Mouse (Mus musculus) forebrain, embryonic 15.5 days (tissue): ENCODE results near the gene Apopt1. TPM values are rescaled to one million over a fixed set of nuclear protein-coding genes. Genes with fewer than 3 reads are reported as not detected.

Experiments used
- ATAC-seq: fragments of 200-750 bp; cut with Nextera tagmentation; replicated peaks from 2 replicates; pipeline ENCODE4 v1.8.0; 2017; ENCODE audit warnings: mild to moderate bottlenecking, moderate TSS enrichment, moderate library complexity
- H3K27ac ChIP-seq: fragments of 300-500 bp; sonication (generic); replicated peaks from 2 replicates; pipeline ENCODE4 v1.5.1; 2015; ENCODE audit warnings: mild to moderate bottlenecking, inconsistent platforms
- H3K27me3 ChIP-seq: fragments of 300-500 bp; sonication (generic); 2 replicates; pipeline ENCODE4 v1.6.1; 2015; ENCODE audit warnings: inconsistent platforms
- H3K36me3 ChIP-seq: fragments of 300-500 bp; sonication (generic); 2 replicates; pipeline ENCODE4 v1.6.1; 2015; ENCODE audit warnings: mild to moderate bottlenecking, inconsistent platforms
- H3K4me1 ChIP-seq: fragments of 300-500 bp; sonication (generic); 2 replicates; pipeline ENCODE4 v1.6.1; 2015; ENCODE audit warnings: inconsistent platforms
- H3K4me2 ChIP-seq: fragments of 300-500 bp; sonication (generic); replicated peaks from 2 replicates; pipeline ENCODE4 v1.6.1; 2015; ENCODE audit warnings: mild to moderate bottlenecking, inconsistent platforms
- H3K4me3 ChIP-seq: fragments of 300-500 bp; sonication (generic); 2 replicates; pipeline ENCODE4 v1.5.1; 2015; ENCODE audit warnings: mild to moderate bottlenecking, inconsistent platforms
- H3K9ac ChIP-seq: fragments of 300-500 bp; sonication (generic); replicated peaks from 2 replicates; pipeline ENCODE4 v1.6.1; 2015; ENCODE audit warnings: mild to moderate bottlenecking, inconsistent platforms
- H3K9me3 ChIP-seq: fragments of 300-500 bp; sonication (generic); 2 replicates; pipeline ENCODE4 v1.6.1; 2016; ENCODE audit warnings: inconsistent platforms
- WGBS: fragments of 180-500 bp; shearing (Covaris S2); methylation state at CpG from one replicate; pipeline ENCODE4 v1.1.7; 2015; ENCODE audit warnings: mixed read lengths; 5-methylcytosine and 5-hydroxymethylcytosine counted together
- polyA plus RNA-seq: library from polyadenylated mRNA; unstranded; fragments of >200 nt; fragmentation: Nextera tagmentation; extraction: Ambion mirVana; gene quantifications from 2 replicates; pipeline ENCODE4 v1.2.1, GENCODE M21; 2015

The Apopt1 gene
- polyA plus RNA-seq, 1 experiment from 2014 or later = 48.2 TPM

- no peak overlapping the region for H3K9ac ChIP-seq
- no peak overlapping the region for H3K4me3 ChIP-seq
- ATAC-seq = no peak
- peaks cover 26% of the 10 kb centered on the region for H3K4me1 ChIP-seq
- no peaks in the 10 kb centered on the region for H3K9me3 ChIP-seq
- no peak overlapping the region for H3K4me2 ChIP-seq
- no peaks in the 10 kb centered on the region for H3K27me3 ChIP-seq
- no peak overlapping the region for H3K27ac ChIP-seq
- no peaks in the 10 kb centered on the region for H3K36me3 ChIP-seq
- 73% methylated on average over 4 of the region's 4 CpGs for WGBS
These were observed 43.1 kb downstream of the Apopt1 start for GRCm38 (mm10) chr12:111756082-111756697.

- no peaks in the 10 kb centered on the region for H3K27me3 ChIP-seq
- H3K36me3 ChIP-seq = no peaks in the 10 kb centered on the region
- ATAC-seq = no peak
- peaks cover 30% of the 10 kb centered on the region for H3K4me1 ChIP-seq
- no peak overlapping the region for H3K4me2 ChIP-seq
- no peak overlapping the region for H3K4me3 ChIP-seq
- no peak overlapping the region for H3K9ac ChIP-seq
- no peak overlapping the region for H3K27ac ChIP-seq
- no peaks in the 10 kb centered on the region for H3K9me3 ChIP-seq
- 39% methylated on average over 5 of the region's 5 CpGs for WGBS
These were observed 43.6 kb downstream of the Apopt1 start for GRCm38 (mm10) chr12:111756698-111757082.

- H3K9ac ChIP-seq = peak overlapping the region; percentile 92
- 46% methylated on average over 10 of the region's 10 CpGs for WGBS
- H3K4me1 ChIP-seq = peaks cover 37% of the 10 kb centered on the region
- ATAC-seq = no peak; the same call in 1 of the 2 replicates
- no peaks in the 10 kb centered on the region for H3K36me3 ChIP-seq
- peak overlapping the region; percentile 95 for H3K27ac ChIP-seq
- no peaks in the 10 kb centered on the region for H3K27me3 ChIP-seq
- peak overlapping the region; percentile 96 for H3K4me2 ChIP-seq
- H3K9me3 ChIP-seq = no peaks in the 10 kb centered on the region
- peak overlapping the region; percentile 90 for H3K4me3 ChIP-seq
These were observed 44.7 kb downstream of the Apopt1 start for GRCm38 (mm10) chr12:111757561-111758325.

GRCm38 (mm10) chr12:111758381-111759175 lies 45.5 kb downstream of the Apopt1 start, which contains the start of gene Klc1:
Gene Klc1, plus strand, starts transcription at chr12:111758849.
- Histone ChIP-seq H3K9me3 (no peaks in the 10 kb centered on the region), H3K4me3 (peak within 1 kb of the TSS; percentile 90), H3K9ac (peak within 1 kb of the TSS; percentile 92), H3K4me2 (peak within 1 kb of the TSS; percentile 96), H3K36me3 (no peaks in the 10 kb centered on the region), H3K27ac (peak within 1 kb of the TSS; percentile 95), H3K27me3 (no peaks in the 10 kb centered on the region), H3K4me1 (peaks cover 37% of the 10 kb centered on the region)
- peak; percentile 79 for ATAC-seq
- WGBS = under 1% methylated on average over 77 of the region's 85 CpGs

- Histone ChIP-seq H3K27ac (peak overlapping the region; percentile 95), H3K36me3 (no peaks in the 10 kb centered on the region), H3K9ac (peak overlapping the region; percentile 92), H3K4me2 (peak overlapping the region; percentile 96), H3K4me1 (peaks cover 37% of the 10 kb centered on the region), H3K4me3 (peak overlapping the region; percentile 90), H3K27me3 (no peaks in the 10 kb centered on the region), H3K9me3 (no peaks in the 10 kb centered on the region)
- peak; percentile 67 for ATAC-seq
- WGBS = under 1% methylated on average over 35 of the region's 35 CpGs
These were observed 46.4 kb downstream of the Apopt1 start for GRCm38 (mm10) chr12:111759176-111760061.

- peak overlapping the region; percentile 90 for H3K4me3 ChIP-seq
- peak overlapping the region; percentile 96 for H3K4me2 ChIP-seq
- peaks cover 40% of the 10 kb centered on the region for H3K4me1 ChIP-seq
- H3K27ac ChIP-seq = no peak overlapping the region
- peak overlapping the region; percentile 92 for H3K9ac ChIP-seq
- no peaks in the 10 kb centered on the region for H3K36me3 ChIP-seq
- H3K9me3 ChIP-seq = no peaks in the 10 kb centered on the region
- 71% methylated on average over 7 of the region's 7 CpGs for WGBS
- ATAC-seq = no peak
- no peaks in the 10 kb centered on the region for H3K27me3 ChIP-seq
These were observed 47.3 kb downstream of the Apopt1 start for GRCm38 (mm10) chr12:111760306-111760908.

GRCm38 (mm10) chr12:111762620-111763280 lies 49.7 kb downstream of the Apopt1 start:
- no peak for ATAC-seq
- no peaks in the 10 kb centered on the region for H3K27me3 ChIP-seq
- H3K27ac ChIP-seq = no peak overlapping the region
- 92% methylated on average over 13 of the region's 13 CpGs for WGBS
- peaks cover 56% of the 10 kb centered on the region for H3K4me1 ChIP-seq
- no peak overlapping the region for H3K4me2 ChIP-seq
- H3K36me3 ChIP-seq = no peaks in the 10 kb centered on the region
- H3K9ac ChIP-seq = no peak overlapping the region
- no peak overlapping the region for H3K4me3 ChIP-seq
- H3K9me3 ChIP-seq = no peaks in the 10 kb centered on the region

- no peak overlapping the region for H3K27ac ChIP-seq
- H3K4me2 ChIP-seq = 0 out of 2 replicates have a peak overlapping the region, but pooled peaks have one; percentile 4
- no peaks in the 10 kb centered on the region for H3K36me3 ChIP-seq
- no peak overlapping the region for H3K4me3 ChIP-seq
- H3K9me3 ChIP-seq = no peaks in the 10 kb centered on the region
- ATAC-seq = no peak; the same call in 1 of the 2 replicates
- WGBS = 28% methylated on average over 16 of the region's 16 CpGs
- peaks cover 43% of the 10 kb centered on the region for H3K4me1 ChIP-seq
- no peak overlapping the region; the same call in 1 of the 2 replicates for H3K9ac ChIP-seq
- no peaks in the 10 kb centered on the region for H3K27me3 ChIP-seq
These were observed 53.5 kb downstream of the Apopt1 start for GRCm38 (mm10) chr12:111766313-111767236.

GRCm38 (mm10) chr12:111768322-111768928 lies 55.4 kb downstream of the Apopt1 start:
- Histone ChIP-seq H3K9ac (no peak overlapping the region), H3K9me3 (no peaks in the 10 kb centered on the region), H3K4me2 (no peak overlapping the region), H3K4me1 (peaks cover 35% of the 10 kb centered on the region), H3K27me3 (no peaks in the 10 kb centered on the region), H3K36me3 (peaks cover 14% of the 10 kb centered on the region), H3K4me3 (no peak overlapping the region), H3K27ac (no peak overlapping the region)
- no peak for ATAC-seq
- WGBS = 93% methylated on average over 10 of the region's 10 CpGs
